Mouse (Mus musculus) heart, embryonic 14.5 days (tissue): ENCODE measurements around the gene Enpp3. TPM values are rescaled to one million over a fixed set of nuclear protein-coding genes. Genes with fewer than 3 reads are reported as not detected.

Source experiments
- ATAC-seq: fragments of 200-750 bp; cut with Nextera tagmentation; 2 replicates; pipeline ENCODE4 v1.8.0; 2017; ENCODE audit warnings: low read depth, moderate TSS enrichment; ENCODE audit not compliant: insufficient number of reproducible peaks, insufficient read depth, low FRiP score
- H3K27ac ChIP-seq, 2 experiments: fragments of 200-500 bp in 1 of 2; fragments of 300-500 bp in 1 of 2; sonication (generic) in 1 of 2; replicated peaks in 1 of 2; 2 replicates each; pipeline ENCODE4 v1.5.1; 2012 to 2014; ENCODE audit warnings: low read depth in 2 of 2, low read length in 2 of 2, control low read depth in 1 of 2, mild to moderate bottlenecking in 1 of 2, mixed read lengths in 1 of 2; ENCODE audit not compliant: control insufficient read depth in 1 of 2, insufficient read depth in 1 of 2
- H3K27me3 ChIP-seq: fragments of 300-500 bp; sonication (generic); 2 replicates; pipeline ENCODE4 v1.6.1; 2014; ENCODE audit warnings: mild to moderate bottlenecking, low read length, control low read depth; ENCODE audit not compliant: control insufficient read depth, insufficient read depth
- H3K36me3 ChIP-seq: fragments of 300-500 bp; sonication (generic); 2 replicates; pipeline ENCODE4 v1.6.1; 2014; ENCODE audit warnings: mild to moderate bottlenecking, control low read depth, low read length, mixed read lengths; ENCODE audit not compliant: control insufficient read depth, insufficient read depth
- H3K4me1 ChIP-seq, 2 experiments: fragments of 200-500 bp in 1 of 2; fragments of 300-500 bp in 1 of 2; sonication (generic) in 1 of 2; 2 replicates each; pipeline ENCODE4 v1.6.1; 2012 to 2014; ENCODE audit warnings: low read length in 2 of 2, control low read depth in 1 of 2, mixed read lengths in 1 of 2; ENCODE audit not compliant: control insufficient read depth in 2 of 2, insufficient read depth in 2 of 2
- H3K4me2 ChIP-seq: fragments of 300-500 bp; sonication (generic); 2 replicates; pipeline ENCODE4 v1.6.1; 2014; ENCODE audit warnings: mild to moderate bottlenecking, low read length
- H3K4me3 ChIP-seq, 2 experiments: fragments of 200-500 bp in 1 of 2; fragments of 300-500 bp in 1 of 2; sonication (generic) in 1 of 2; 2 replicates each; pipeline ENCODE4 v1.5.1; 2012 to 2014; ENCODE audit warnings: low read length in 2 of 2, mild to moderate bottlenecking in 2 of 2, control low read depth in 1 of 2, low read depth in 1 of 2, moderate library complexity in 1 of 2; ENCODE audit not compliant: control insufficient read depth in 1 of 2, insufficient read depth in 1 of 2
- H3K9ac ChIP-seq: fragments of 300-500 bp; sonication (generic); 2 replicates; pipeline ENCODE4 v1.6.1; 2014; ENCODE audit warnings: mild to moderate bottlenecking, low read length
- H3K9me3 ChIP-seq: fragments of 300-500 bp; sonication (generic); 2 replicates; pipeline ENCODE4 v1.6.1; 2016; ENCODE audit warnings: low read length, control low read depth; ENCODE audit not compliant: control insufficient read depth
- WGBS: fragments of 180-500 bp; shearing (Covaris S2); extraction: QIAGEN DNeasy Blood & Tissue Kit; methylation state at CpG from one replicate; pipeline ENCODE4 v1.1.7; 2014; 5-methylcytosine and 5-hydroxymethylcytosine counted together
- polyA plus RNA-seq: library from polyadenylated mRNA; unstranded; fragments of >200 nt; fragmentation: Nextera tagmentation; extraction: Ambion mirVana; gene quantifications from 2 replicates; pipeline ENCODE4 v1.2.1, GENCODE M21; 2014

Gene Enpp3
- polyA plus RNA-seq, 1 experiment from 2014 or later = 2.9 TPM

- H3K4me1 ChIP-seq = peaks cover 2 to 4% of the 10 kb centered on the region in 2 experiments; a peak in 1 of 4 replicates
- ATAC-seq = no peak
- H3K36me3 ChIP-seq = no peaks in the 10 kb centered on the region
- H3K27ac ChIP-seq = no peak overlapping the region
- H3K9ac ChIP-seq = no peak overlapping the region
- WGBS = 79% methylated on average over 4 of the region's 4 CpGs
- no peak overlapping the region for H3K4me2 ChIP-seq
- H3K27me3 ChIP-seq = no peaks in the 10 kb centered on the region
- H3K9me3 ChIP-seq = peaks cover 3% of the 10 kb centered on the region; the same call in 1 of the 2 replicates
- no peak overlapping the region for H3K4me3 ChIP-seq
These were observed 1.8 kb downstream of the Enpp3 start for GRCm38 (mm10) chr10:24840795-24841194.

- Histone ChIP-seq H3K27ac (no peak overlapping the region), H3K27me3 (no peaks in the 10 kb centered on the region), H3K9ac (peak overlapping the region; percentile 16; the same call in 1 of the 2 replicates), H3K9me3 (no peaks in the 10 kb centered on the region; the same call in 1 of the 2 replicates), H3K4me3 (no peak overlapping the region), H3K36me3 (no peaks in the 10 kb centered on the region), H3K4me2 (peak overlapping the region; percentile 53), H3K4me1 (peaks cover 6 to 14% of the 10 kb centered on the region in 2 experiments; a peak in 3 of 4 replicates)
- 51% methylated on average over 4 of the region's 4 CpGs for WGBS
- ATAC-seq = no peak
These were observed 6.1 kb downstream of the Enpp3 start for GRCm38 (mm10) chr10:24836366-24837038.

GRCm38 (mm10) chr10:24835702-24836342 lies 6.8 kb downstream of the Enpp3 start:
- H3K4me1 ChIP-seq = peaks cover 6 to 14% of the 10 kb centered on the region in 2 experiments; a peak in 3 of 4 replicates
- no peak for ATAC-seq
- WGBS = 26% methylated on average over 12 of the region's 12 CpGs

GRCm38 (mm10) chr10:24834634-24835371 lies 7.8 kb downstream of the Enpp3 start:
- H3K4me2 ChIP-seq = peak overlapping the region; percentile 53
- no peaks in the 10 kb centered on the region for H3K27me3 ChIP-seq
- ATAC-seq = no peak
- no peaks in the 10 kb centered on the region for H3K36me3 ChIP-seq
- WGBS = 18% methylated on average over 4 of the region's 4 CpGs
- H3K27ac ChIP-seq = no peak overlapping the region
- H3K9me3 ChIP-seq = no peaks in the 10 kb centered on the region; the same call in 1 of the 2 replicates
- peaks cover 6 to 14% of the 10 kb centered on the region in 2 experiments; a peak in 3 of 4 replicates for H3K4me1 ChIP-seq
- no peak overlapping the region for H3K9ac ChIP-seq
- no peak overlapping the region; a peak in 1 of 4 replicates for H3K4me3 ChIP-seq

More at GRCm38 (mm10) chr10:24835702-24836342, 6.8 kb downstream of the Enpp3 start:
- H3K9me3 ChIP-seq = no peaks in the 10 kb centered on the region; the same call in 1 of the 2 replicates
- H3K27me3 ChIP-seq = no peaks in the 10 kb centered on the region
- peak overlapping the region; percentile 2 to 8; a peak in 1 of 4 replicates for H3K27ac ChIP-seq
- peak overlapping the region in 1 of 2 experiments; percentile 6; a peak in 2 of 4 replicates for H3K4me3 ChIP-seq
- H3K36me3 ChIP-seq = no peaks in the 10 kb centered on the region
- H3K9ac ChIP-seq = peak overlapping the region; percentile 16; the same call in 1 of the 2 replicates
- H3K4me2 ChIP-seq = peak overlapping the region; percentile 53

GRCm38 (mm10) chr10:24832306-24832705 lies 10.3 kb downstream of the Enpp3 start:
- no peak for ATAC-seq
- Histone ChIP-seq H3K27me3 (no peaks in the 10 kb centered on the region), H3K4me3 (no peak overlapping the region), H3K4me2 (no peak overlapping the region), H3K9me3 (no peaks in the 10 kb centered on the region), H3K27ac (no peak overlapping the region), H3K36me3 (no peaks in the 10 kb centered on the region), H3K4me1 (peaks cover 6 to 14% of the 10 kb centered on the region in 2 experiments; a peak in 3 of 4 replicates), H3K9ac (no peak overlapping the region)
- 85% methylated on average over 9 of the region's 9 CpGs for WGBS

GRCm38 (mm10) chr10:24831377-24832095 lies 11.1 kb downstream of the Enpp3 start:
- Histone ChIP-seq H3K27ac (no peak overlapping the region), H3K9ac (no peak overlapping the region), H3K36me3 (no peaks in the 10 kb centered on the region), H3K4me1 (peaks cover 6 to 12% of the 10 kb centered on the region in 2 experiments; a peak in 3 of 4 replicates), H3K4me2 (no peak overlapping the region), H3K9me3 (no peaks in the 10 kb centered on the region), H3K4me3 (no peak overlapping the region), H3K27me3 (no peaks in the 10 kb centered on the region)
- ATAC-seq = no peak
- WGBS = 66% methylated on average over 14 of the region's 15 CpGs

GRCm38 (mm10) chr10:24830448-24830847 lies 12.2 kb downstream of the Enpp3 start:
- Histone ChIP-seq H3K4me3 (no peak overlapping the region), H3K4me1 (peaks cover 4 to 7% of the 10 kb centered on the region in 2 experiments; a peak in 3 of 4 replicates), H3K9ac (no peak overlapping the region), H3K4me2 (no peak overlapping the region), H3K36me3 (no peaks in the 10 kb centered on the region), H3K9me3 (no peaks in the 10 kb centered on the region), H3K27ac (no peak overlapping the region), H3K27me3 (no peaks in the 10 kb centered on the region)
- WGBS = 76% methylated on average over 5 of the region's 5 CpGs
- ATAC-seq = no peak
